10 mouse cellular contexts compared by ENCODE assay signal in genomic region chr5:139764296-139764695, GRCm38 (mm10). TPM values are rescaled to one million over a fixed set of nuclear protein-coding genes. Genes with fewer than 3 reads are reported as not detected.
A peak's percentile ranks its signal among the peaks of the same experiment; 100 is the strongest.
DNase-seq lines count a peak whose midpoint lies in the region; ATAC-seq and TF ChIP-seq lines count a peak whose summit lies in the region.
"Had no signal": no experiment of that assay in that cellular context is flagged by ENCODE, and none has a peak within 500 bp of the region (broad histone marks: within the 10 kb centered on the region; RNA-seq: fewer than 3 reads in every experiment).

No protein-coding gene starts in this region.

- WGBS in lung, postnatal 0 days, result 74% methylated on average over 11 of the region's 11 CpGs

- peak; percentile 63 for TF ChIP-seq CTCF in lung, postnatal 0 days (IDR thresholded peaks at IDR 0.05)

- H3K36me3 ChIP-seq in lung, postnatal 0 days (ENCODE audit: insufficient read depth, low read length), result peaks cover 53% of the 10 kb centered on the region

- no peak for TF ChIP-seq EP300 in lung, postnatal 0 days (IDR thresholded peaks at IDR 0.05)

- peak; percentile 25 to 28 for DNase-seq in adrenal gland, postnatal 36 days
- no peak for DNase-seq in adrenal gland, postnatal 4 days (ENCODE audit: low spot score in 2 of 2)
- DNase-seq in lung, postnatal 0 days (ENCODE audit: low spot score), result peak; percentile 11
- DNase-seq in lung, postnatal 4 days, result no peak
- no peak for DNase-seq in spleen, postnatal 14 days (ENCODE audit: low spot score in 2 of 2)

- 0 out of 2 replicates have a peak, but pooled peaks have one; percentile 9 for ATAC-seq in lung, postnatal 0 days
- peak; percentile 71 for ATAC-seq in common myeloid progenitor, adult 5-6 weeks (replicated peaks; ENCODE audit: low read depth, poor library complexity, severe bottlenecking)
- ATAC-seq in megakaryocyte progenitor cell, adult 5-6 weeks (replicated peaks; ENCODE audit: poor library complexity), result peak; percentile 87
- ATAC-seq in activated CD4-positive, CD25-positive, alpha-beta regulatory T cell, adult 4 months, result no peak
- ATAC-seq: inflammation-experienced regulatory T-cells, adult 6 months had no signal

- no peaks in the 10 kb centered on the region for H3K4me1 ChIP-seq in lung, postnatal 0 days (ENCODE audit: insufficient read depth, low read depth, low read length)

- no peak overlapping the region for H3K4me2 ChIP-seq in lung, postnatal 0 days (replicated peaks; ENCODE audit: low read depth, low read length)

- no peak overlapping the region for H3K4me3 ChIP-seq in lung, postnatal 0 days (ENCODE audit: low read depth, low read length)
- H3K4me3 ChIP-seq: myocyte had no signal

- no peaks in the 10 kb centered on the region for H3K27me3 ChIP-seq in lung, postnatal 0 days (replicated peaks; ENCODE audit: insufficient read depth, low read length)

- no peaks in the 10 kb centered on the region for H3K9me3 ChIP-seq in lung, postnatal 0 days (ENCODE audit: low read length)

- H3K9ac ChIP-seq in lung, postnatal 0 days (replicated peaks; ENCODE audit: low read depth), result no peak overlapping the region

- H3K27ac ChIP-seq in lung, postnatal 0 days (ENCODE audit: low read length), result no peak overlapping the region

RNA-seq across cellular contexts. Expression of gene Ints1, which starts 11.2 kb away (rescaled TPM):
- total RNA-seq in adrenal gland, postnatal 36 days (2021), result 10 to 100 TPM; 51.3 to 54.3 TPM
- total RNA-seq in adrenal gland, postnatal 4 days (2021), result 10 to 100 TPM; 52.8 to 65.7 TPM
- 8.6 TPM in 2 replicates for polyA plus RNA-seq in lung, postnatal 0 days (2015; fragmentation: Nextera tagmentation; extraction: Ambion mirVana)
- 20.4 and 32.7 TPM in 2 replicates for total RNA-seq in common myeloid progenitor, adult 5-6 weeks (2017)
- 63.8 and 65.1 TPM in 2 replicates for total RNA-seq in megakaryocyte progenitor cell, adult 5-6 weeks (2015)
- 41.0 and 47.0 TPM in 2 replicates for total RNA-seq in megakaryocyte progenitor cell, adult 5-6 weeks (2017)
- polyA plus RNA-seq in activated CD4-positive, CD25-positive, alpha-beta regulatory T cell, adult 4 months (2017; shearing (Covaris generic)), result 10 to 100 TPM; 15.6 to 16.7 TPM

RNA-seq across cellular contexts. Expression of gene Mafk, which starts 27.0 kb away (rescaled TPM):
- total RNA-seq in adrenal gland, postnatal 36 days (2021), result 10 to 100 TPM; 31.2 to 45.8 TPM
- total RNA-seq in adrenal gland, postnatal 4 days (2021), result 10 to 100 TPM; 21.9 to 23.2 TPM
- polyA plus RNA-seq in lung, postnatal 0 days (2015; fragmentation: Nextera tagmentation; extraction: Ambion mirVana), result 38.5 and 38.9 TPM in 2 replicates
- total RNA-seq in common myeloid progenitor, adult 5-6 weeks (2017), result 36.0 and 38.4 TPM in 2 replicates
- total RNA-seq in megakaryocyte progenitor cell, adult 5-6 weeks (2015), result 11.0 and 13.4 TPM in 2 replicates
- total RNA-seq in megakaryocyte progenitor cell, adult 5-6 weeks (2017), result 22.7 and 27.0 TPM in 2 replicates
- 10 to 100 TPM; 10.4 to 16.7 TPM for polyA plus RNA-seq in activated CD4-positive, CD25-positive, alpha-beta regulatory T cell, adult 4 months (2017; shearing (Covaris generic))

RNA-seq across cellular contexts. Expression of gene Micall2, which starts 28.2 kb away (rescaled TPM):
- total RNA-seq in adrenal gland, postnatal 36 days (2021), result 10 to 100 TPM; 10.5 to 11.2 TPM
- 10 to 100 TPM; 13.4 to 13.7 TPM for total RNA-seq in adrenal gland, postnatal 4 days (2021)
- polyA plus RNA-seq in lung, postnatal 0 days (2015; fragmentation: Nextera tagmentation; extraction: Ambion mirVana), result 2.7 and 3.7 TPM in 2 replicates
- 6.4 TPM in 2 replicates for total RNA-seq in common myeloid progenitor, adult 5-6 weeks (2017)
- total RNA-seq in megakaryocyte progenitor cell, adult 5-6 weeks (2015), result 7.0 and 8.0 TPM in 2 replicates
- 2.5 and 3.9 TPM in 2 replicates for total RNA-seq in megakaryocyte progenitor cell, adult 5-6 weeks (2017)
- polyA plus RNA-seq in activated CD4-positive, CD25-positive, alpha-beta regulatory T cell, adult 4 months (2017; shearing (Covaris generic)), result not detected
- polyA plus RNA-seq: inflammation-experienced regulatory T-cells, adult 6 months had no signal

RNA-seq across cellular contexts. Expression of gene Tmem184a, which starts 55.4 kb away (rescaled TPM):
- under 1 TPM; 0.20 to 0.23 TPM for total RNA-seq in adrenal gland, postnatal 36 days (2021)
- 1 to 10 TPM; 1.5 to 3.9 TPM for total RNA-seq in adrenal gland, postnatal 4 days (2021)
- 15.5 and 19.1 TPM in 2 replicates for polyA plus RNA-seq in lung, postnatal 0 days (2015; fragmentation: Nextera tagmentation; extraction: Ambion mirVana)
- total RNA-seq in common myeloid progenitor, adult 5-6 weeks (2017), result 0.14 TPM in 1 of 2 replicates, not detected in the other
- total RNA-seq in megakaryocyte progenitor cell, adult 5-6 weeks (2015), result 0.10 TPM in 1 of 2 replicates, not detected in the other
- total RNA-seq in megakaryocyte progenitor cell, adult 5-6 weeks (2017), result not detected in 2 replicates
- polyA plus RNA-seq in activated CD4-positive, CD25-positive, alpha-beta regulatory T cell, adult 4 months (2017; shearing (Covaris generic)), result under 1 TPM in 1 of 2 experiments, not detected in 1; 0.24 TPM

Comparison
In these comparisons a context has a peak if more than half of its experiments do, and no peak if none do; other contexts are left out.
1. DNase-seq: peak in adrenal gland, postnatal 36 days (2 of 2) and lung, postnatal 0 days (single experiment); none in adrenal gland, postnatal 4 days (0 of 2), lung, postnatal 4 days (0 of 2) and spleen, postnatal 14 days (0 of 2).